Mouse (Mus musculus): Measurements from ENCODE around the gene Gm10643.
A peak's percentile ranks its signal among the peaks of the same experiment; 100 is the strongest.

GRCm38 (mm10) chr8:84024171-84024570, 40.8 kb downstream of the Gm10643 start:
- TF ChIP-seq POLR2A (IDR thresholded peaks at IDR 0.05; ENCODE audit: borderline replicate concordance, insufficient read depth, low read length) (no peak), CTCF (IDR thresholded peaks at IDR 0.05; ENCODE audit: borderline replicate concordance, insufficient read depth, low read depth, low read length) (peak; percentile 57)
